Mouse (Mus musculus) C2C12 (cell line): ENCODE results near the gene Coq6. TPM values are rescaled to one million over a fixed set of nuclear protein-coding genes. Genes with fewer than 3 reads are reported as not detected.
A peak's percentile ranks its signal among the peaks of the same experiment; 100 is the strongest.

Experiments
- H3K27me3 ChIP-seq: one replicate; pipeline ENCODE4 v1.6.1; 2011; ENCODE audit not compliant: control insufficient read depth, insufficient read depth, insufficient read length
- H3K36me3 ChIP-seq: one replicate; pipeline ENCODE4 v1.6.1; 2011; ENCODE audit not compliant: control insufficient read depth, insufficient read depth
- H3K4me3 ChIP-seq: one replicate; pipeline ENCODE4 v1.5.1; 2011; ENCODE audit warnings: mild to moderate bottlenecking, control low read depth; ENCODE audit not compliant: poor library complexity, insufficient read depth, severe bottlenecking
- H3K79me2 ChIP-seq: one replicate; pipeline ENCODE4 v1.6.1; 2011; ENCODE audit not compliant: control insufficient read depth, insufficient read depth
- H3K79me3 ChIP-seq: one replicate; pipeline ENCODE4 v1.6.1; 2011; ENCODE audit warnings: low read depth, control low read depth
- H3ac ChIP-seq: one replicate; pipeline ENCODE3; 2011; ENCODE audit warnings: low read depth; ENCODE audit not compliant: control insufficient read depth, insufficient read length
- CEBPB ChIP-seq: IDR thresholded peaks from one replicate; pipeline ENCODE4 v1.6.1; 2011; ENCODE audit warnings: low read depth, mild to moderate bottlenecking, control low read depth, moderate library complexity
- CTCF ChIP-seq: IDR thresholded peaks from one replicate; pipeline ENCODE4 v1.5.1; 2011; ENCODE audit not compliant: control insufficient read depth, insufficient read depth, insufficient read length
- FOSL1 ChIP-seq: IDR thresholded peaks from one replicate; pipeline ENCODE4 v1.8.0; 2011; ENCODE audit warnings: mild to moderate bottlenecking, low read length; ENCODE audit not compliant: poor library complexity, insufficient read depth, severe bottlenecking
- MAX ChIP-seq: IDR thresholded peaks from one replicate; pipeline ENCODE4 v1.6.1; 2011; ENCODE audit warnings: mild to moderate bottlenecking, control low read depth
- MYOD1 ChIP-seq: IDR thresholded peaks from one replicate; pipeline ENCODE4 v1.6.1; 2011; ENCODE audit warnings: low read depth; ENCODE audit not compliant: control insufficient read depth, insufficient read length
- MYOG ChIP-seq: IDR thresholded peaks from one replicate; pipeline ENCODE4 v1.6.1; 2011; ENCODE audit not compliant: control insufficient read depth, insufficient read length; ENCODE audit errors: extremely low read depth
- USF1 ChIP-seq: IDR thresholded peaks from one replicate; pipeline ENCODE4 v1.6.1; 2011; ENCODE audit warnings: low read depth, mild to moderate bottlenecking, control low read depth, moderate library complexity
- polyA plus RNA-seq: library from polyadenylated mRNA; unstranded; fragments of >200 nt; fragmentation: generic; extraction: Trizol; gene quantifications from one replicate; pipeline ENCODE4 v1.2.1, GENCODE M21; 2012; ENCODE audit warnings: missing spikeins

Gene Coq6
- polyA plus RNA-seq, 1 experiment, result 32.7 TPM

GRCm38 (mm10) chr12:84417605-84417922, 56.1 kb downstream of the Coq6 start:
- no peak overlapping the region for H3ac ChIP-seq
- TF ChIP-seq MYOG, result no peak
- TF ChIP-seq CEBPB, result no peak
- no peak for TF ChIP-seq MAX
- TF ChIP-seq CTCF, result no peak
- TF ChIP-seq FOSL1, result no peak
- no peak for TF ChIP-seq MYOD1
- TF ChIP-seq USF1, result no peak
- H3K79me3 ChIP-seq, result no peaks in the 10 kb centered on the region
- no peaks in the 10 kb centered on the region for H3K27me3 ChIP-seq
- H3K4me3 ChIP-seq, result peak overlapping the region; percentile 26
- H3K36me3 ChIP-seq, result no peaks in the 10 kb centered on the region
- H3K79me2 ChIP-seq, result no peaks in the 10 kb centered on the region

Other genes starting within 250 kb of the Coq6 start
- gene Dnal1, start 247.3 kb upstream of the Coq6 start, polyA plus RNA-seq, result 4.7 TPM
- 0.46 TPM for gene Pnma1, start 213.2 kb upstream of the Coq6 start, polyA plus RNA-seq
- gene Elmsan1, start 142.8 kb upstream of the Coq6 start, polyA plus RNA-seq, result 6.5 TPM
- 13.3 TPM for gene Ptgr2, start 76.4 kb upstream of the Coq6 start, polyA plus RNA-seq
- gene Zfp410, start 44.8 kb upstream of the Coq6 start, polyA plus RNA-seq, result 23.5 TPM
- 0.50 TPM for gene Fam161b, start 176 bp downstream of the Coq6 start, polyA plus RNA-seq
- gene Entpd5, start 47.4 kb downstream of the Coq6 start, polyA plus RNA-seq, result 4.5 TPM
- gene Bbof1, start 47.4 kb downstream of the Coq6 start, polyA plus RNA-seq, result 0.25 TPM
- gene Rnf113a2, start 55.5 kb downstream of the Coq6 start, polyA plus RNA-seq, result 3.0 TPM
- 0.47 TPM for gene Aldh6a1, start 89.3 kb downstream of the Coq6 start, polyA plus RNA-seq
- gene Lin52, start 89.8 kb downstream of the Coq6 start, polyA plus RNA-seq, result 2.8 TPM
- not detected for gene Vsx2, start 208.1 kb downstream of the Coq6 start, polyA plus RNA-seq